Mouse (Mus musculus) neural tube, embryonic 13.5 days (tissue): Measurements from ENCODE around the gene Tinagl1. TPM values are rescaled to one million over a fixed set of nuclear protein-coding genes. Genes with fewer than 3 reads are reported as not detected.

Experiments used
- ATAC-seq: fragments of 200-750 bp; cut with Nextera tagmentation; 2 replicates; pipeline ENCODE4 v1.8.0; 2017; ENCODE audit warnings: low read depth, mild to moderate bottlenecking, moderate TSS enrichment, moderate library complexity
- H3K27ac ChIP-seq: fragments of 300-500 bp; sonication (generic); replicated peaks from 2 replicates; pipeline ENCODE4 v1.5.1; 2015; ENCODE audit warnings: moderate library complexity, mild to moderate bottlenecking, inconsistent platforms
- H3K27me3 ChIP-seq: fragments of 300-500 bp; sonication (generic); 2 replicates; pipeline ENCODE4 v1.6.1; 2015; ENCODE audit warnings: mild to moderate bottlenecking, inconsistent platforms
- H3K36me3 ChIP-seq: fragments of 300-500 bp; sonication (generic); 2 replicates; pipeline ENCODE4 v1.6.1; 2015; ENCODE audit warnings: mild to moderate bottlenecking, inconsistent platforms
- H3K4me1 ChIP-seq: fragments of 300-500 bp; sonication (generic); replicated peaks from 2 replicates; pipeline ENCODE4 v1.6.1; 2015; ENCODE audit warnings: inconsistent platforms
- H3K4me2 ChIP-seq: fragments of 300-500 bp; sonication (generic); 2 replicates; pipeline ENCODE4 v1.6.1; 2015; ENCODE audit warnings: inconsistent platforms, mild to moderate bottlenecking, moderate library complexity
- H3K4me3 ChIP-seq: fragments of 300-500 bp; sonication (generic); 2 replicates; pipeline ENCODE4 v1.5.1; 2015; ENCODE audit warnings: mild to moderate bottlenecking, inconsistent platforms
- H3K9ac ChIP-seq: fragments of 300-500 bp; sonication (generic); 2 replicates; pipeline ENCODE4 v1.6.1; 2015; ENCODE audit warnings: moderate library complexity, mild to moderate bottlenecking, inconsistent platforms
- H3K9me3 ChIP-seq: fragments of 300-500 bp; sonication (generic); 2 replicates; pipeline ENCODE4 v1.6.1; 2016; ENCODE audit warnings: inconsistent platforms
- WGBS: fragments of 180-500 bp; shearing (Covaris S2); methylation state at CpG from one replicate; pipeline ENCODE4 v1.1.7; 2015; 5-methylcytosine and 5-hydroxymethylcytosine counted together
- polyA plus RNA-seq: library from polyadenylated mRNA; unstranded; fragments of >200 nt; fragmentation: Nextera tagmentation; extraction: Ambion mirVana; gene quantifications from 2 replicates; pipeline ENCODE4 v1.2.1, GENCODE M21; 2015

Gene Tinagl1
- polyA plus RNA-seq, 1 experiment from 2014 or later: 4.2 TPM

DNA sequence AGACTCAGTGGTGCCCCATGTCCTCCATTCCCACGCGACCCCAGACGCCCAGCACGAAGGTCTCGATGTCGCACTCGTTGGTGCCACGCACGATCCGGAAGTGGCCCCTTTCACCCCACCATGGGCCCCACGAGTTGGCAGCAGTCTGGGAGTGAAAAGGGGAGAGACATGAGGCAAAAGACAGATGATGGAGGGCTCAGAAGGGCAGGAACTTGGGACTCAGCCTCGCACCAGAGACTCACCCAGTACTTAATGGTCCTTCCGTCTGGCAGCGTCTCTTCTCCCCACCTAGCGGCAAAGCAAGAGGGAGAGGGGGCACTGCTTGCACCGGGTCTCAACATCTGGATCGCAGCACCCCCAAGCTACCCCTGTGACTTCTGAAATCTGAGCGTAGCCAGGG is 8.9 kb downstream of the Tinagl1 start:
- H3K9me3 ChIP-seq: no peaks in the 10 kb centered on the region
- no peak overlapping the region for H3K4me3 ChIP-seq
- no peak overlapping the region for H3K27ac ChIP-seq
- peaks cover 26% of the 10 kb centered on the region for H3K4me1 ChIP-seq
- no peak overlapping the region for H3K4me2 ChIP-seq
- H3K9ac ChIP-seq: no peak overlapping the region
- H3K36me3 ChIP-seq: no peaks in the 10 kb centered on the region
- peaks cover 56% of the 10 kb centered on the region for H3K27me3 ChIP-seq
- ATAC-seq: no peak
- WGBS: 80% methylated on average over 18 of the region's 18 CpGs

DNA sequence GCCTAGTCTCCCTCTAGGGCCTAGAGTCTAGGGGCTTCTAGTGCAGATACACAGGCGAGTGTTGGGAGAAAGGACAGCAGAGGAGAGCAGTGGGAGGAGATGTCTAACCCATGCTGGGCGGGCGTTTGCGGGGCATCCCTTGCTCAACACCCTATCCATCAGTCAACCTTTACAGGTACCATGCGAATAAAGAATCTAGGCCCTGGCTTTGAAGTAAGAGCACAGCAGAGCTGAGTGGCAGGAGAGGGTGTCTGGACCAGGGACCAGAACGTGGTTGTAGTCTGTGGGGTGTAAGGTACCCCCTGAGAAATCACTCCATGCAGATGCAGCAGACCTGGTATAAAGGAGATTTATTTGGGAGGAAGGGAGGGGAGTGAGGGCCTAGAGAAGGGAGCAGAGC is 10.8 kb downstream of the Tinagl1 start:
- WGBS: 69% methylated on average over 6 of the region's 6 CpGs
- Histone ChIP-seq H3K4me2 (no peak overlapping the region), H3K27ac (no peak overlapping the region), H3K9ac (no peak overlapping the region), H3K4me1 (peaks cover 26% of the 10 kb centered on the region), H3K27me3 (peaks cover 63% of the 10 kb centered on the region), H3K36me3 (no peaks in the 10 kb centered on the region), H3K4me3 (no peak overlapping the region), H3K9me3 (no peaks in the 10 kb centered on the region)
- no peak for ATAC-seq

DNA sequence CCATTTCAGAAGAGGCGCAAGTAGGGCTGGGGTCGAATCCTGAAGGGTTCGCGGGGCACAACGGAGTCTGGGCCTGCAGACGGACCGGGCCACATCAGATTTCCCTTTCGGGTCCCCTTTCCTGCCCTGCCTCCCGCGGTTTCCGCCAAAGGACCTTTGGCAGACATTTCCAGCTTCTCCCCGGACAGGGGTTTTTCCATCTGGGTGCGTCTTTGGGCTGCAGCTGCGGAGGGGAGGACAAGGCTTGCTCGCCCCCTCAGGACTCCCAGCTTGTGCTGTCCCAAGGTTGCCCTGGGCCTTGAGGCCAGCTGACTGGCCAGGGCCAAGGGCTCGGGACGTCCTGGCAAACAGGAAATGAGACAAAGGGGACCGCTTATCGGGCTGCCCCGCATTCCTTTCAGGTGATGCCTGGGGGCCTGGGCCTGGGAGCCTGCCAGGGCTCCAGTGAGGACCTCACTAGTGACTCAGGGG is 11.5 kb downstream of the Tinagl1 start:
- WGBS: 8% methylated on average over 20 of the region's 20 CpGs
- peak overlapping the region; percentile 45 for H3K9ac ChIP-seq
- H3K36me3 ChIP-seq: no peaks in the 10 kb centered on the region
- H3K27ac ChIP-seq: no peak overlapping the region
- no peaks in the 10 kb centered on the region for H3K9me3 ChIP-seq
- ATAC-seq: no peak
- 0 out of 2 replicates have a peak overlapping the region, but pooled peaks have one; percentile 3 for H3K4me3 ChIP-seq
- H3K27me3 ChIP-seq: peaks cover 63% of the 10 kb centered on the region
- peaks cover 23% of the 10 kb centered on the region for H3K4me1 ChIP-seq
- peak overlapping the region; percentile 36 for H3K4me2 ChIP-seq

DNA sequence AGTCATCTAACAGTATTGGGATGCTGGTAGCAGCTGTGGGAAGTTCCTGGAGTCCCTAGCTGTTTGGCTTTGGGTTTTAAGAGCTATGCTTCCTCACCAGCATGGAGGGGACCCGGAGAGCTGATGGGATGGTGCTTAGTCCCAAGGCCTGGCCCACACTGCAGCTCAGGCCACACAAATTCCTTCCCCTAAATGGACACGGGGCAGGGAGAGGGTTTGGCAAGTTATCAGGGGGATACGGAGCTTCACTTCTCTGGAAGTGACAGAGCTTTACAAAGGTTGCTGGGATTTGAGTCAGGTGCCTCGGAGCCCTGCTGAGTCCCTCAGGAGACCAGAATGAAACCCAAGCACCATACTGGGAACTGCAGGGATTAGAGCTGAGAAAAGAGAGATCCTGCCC is 13.6 kb downstream of the Tinagl1 start:
- ATAC-seq: no peak
- WGBS: 40% methylated on average over 4 of the region's 4 CpGs
- Histone ChIP-seq H3K9ac (no peak overlapping the region), H3K4me2 (no peak overlapping the region), H3K27ac (no peak overlapping the region), H3K9me3 (no peaks in the 10 kb centered on the region), H3K4me1 (peaks cover 13% of the 10 kb centered on the region), H3K4me3 (no peak overlapping the region), H3K36me3 (no peaks in the 10 kb centered on the region), H3K27me3 (peaks cover 57% of the 10 kb centered on the region)

DNA sequence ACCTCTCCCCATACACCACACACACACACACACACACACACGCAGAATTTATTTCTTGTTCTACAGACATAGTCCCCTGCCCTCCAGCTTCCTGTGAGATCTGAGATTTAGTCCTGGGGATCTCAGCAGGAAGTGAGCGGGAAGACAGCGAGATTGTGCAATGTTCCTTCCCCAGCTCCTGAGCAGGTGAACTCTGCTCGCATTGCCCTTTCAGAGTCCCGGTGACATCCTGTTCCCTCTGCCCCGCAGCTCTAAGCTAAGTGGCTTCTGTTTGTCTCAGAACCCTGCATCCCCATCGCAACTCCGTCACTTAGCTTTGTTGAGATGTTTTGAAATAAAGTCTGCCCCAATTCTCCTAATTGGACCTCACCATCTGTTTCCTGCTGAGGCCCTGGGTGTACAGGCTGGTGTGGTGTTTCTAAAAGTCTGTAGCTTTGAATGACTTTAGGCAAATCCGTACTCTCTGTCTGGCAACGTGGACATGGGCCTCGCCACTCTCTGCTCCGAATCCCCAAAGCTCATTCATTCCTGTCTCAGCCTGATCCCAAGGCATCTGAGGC is 18.0 kb downstream of the Tinagl1 start:
- Histone ChIP-seq H3K36me3 (no peaks in the 10 kb centered on the region), H3K4me1 (no peaks in the 10 kb centered on the region), H3K27ac (no peak overlapping the region), H3K9ac (no peak overlapping the region), H3K4me2 (no peak overlapping the region), H3K27me3 (peaks cover 41% of the 10 kb centered on the region), H3K9me3 (no peaks in the 10 kb centered on the region), H3K4me3 (no peak overlapping the region)
- 80% methylated on average over 12 of the region's 12 CpGs for WGBS
- no peak for ATAC-seq

DNA sequence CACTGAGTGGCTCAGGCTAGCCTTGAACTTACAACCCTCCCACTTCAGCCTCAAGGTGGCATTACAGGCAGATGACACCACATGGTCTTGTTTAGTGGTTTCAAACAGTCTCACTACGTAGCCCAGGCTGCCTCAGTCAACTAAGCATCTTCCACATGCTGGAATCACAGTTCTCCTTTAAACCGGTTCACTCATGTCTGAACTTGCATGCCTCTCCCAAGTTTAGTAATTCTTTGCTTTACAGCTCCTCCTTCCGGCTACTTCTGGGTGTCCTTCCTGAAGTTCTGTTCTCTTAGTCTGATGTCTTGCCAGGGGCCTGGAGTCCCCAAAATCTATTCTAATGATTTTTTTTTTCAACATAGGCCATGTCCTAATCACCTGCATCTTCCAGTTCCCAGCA is 20.7 kb downstream of the Tinagl1 start:
- Histone ChIP-seq H3K4me2 (no peak overlapping the region), H3K9ac (no peak overlapping the region)
- no peak for ATAC-seq

DNA sequence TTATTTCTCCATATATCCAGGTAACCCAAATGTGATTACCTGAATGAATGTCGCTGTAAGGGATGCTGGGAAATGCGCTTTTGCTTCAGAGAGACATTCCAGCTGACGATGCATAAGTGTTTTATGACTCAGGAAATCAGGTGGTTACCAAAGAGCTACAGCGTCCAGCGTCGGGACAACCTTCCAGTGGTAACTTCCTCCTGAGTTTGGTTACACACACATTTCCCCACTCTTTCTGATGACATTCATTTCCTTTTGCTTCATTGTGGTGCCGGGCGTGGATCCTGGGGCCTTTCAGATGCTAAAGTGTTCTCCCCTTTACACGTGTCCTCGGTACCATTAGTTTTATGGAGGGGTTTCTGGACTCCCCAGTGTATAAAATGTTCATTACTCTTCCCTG is 26.5 kb downstream of the Tinagl1 start:
- WGBS: 70% methylated on average over 10 of the region's 10 CpGs
- Histone ChIP-seq H3K9me3 (peaks cover 6% of the 10 kb centered on the region; the same call in 1 of the 2 replicates), H3K4me2 (no peak overlapping the region), H3K9ac (no peak overlapping the region), H3K4me1 (no peaks in the 10 kb centered on the region), H3K4me3 (no peak overlapping the region), H3K27me3 (peaks cover 32% of the 10 kb centered on the region), H3K36me3 (no peaks in the 10 kb centered on the region), H3K27ac (no peak overlapping the region)
- ATAC-seq: no peak

More for the DNA sequence above, 20.7 kb downstream of the Tinagl1 start:
- Histone ChIP-seq H3K27me3 (peaks cover 40% of the 10 kb centered on the region), H3K36me3 (no peaks in the 10 kb centered on the region), H3K27ac (no peak overlapping the region), H3K4me1 (no peaks in the 10 kb centered on the region), H3K4me3 (no peak overlapping the region), H3K9me3 (no peaks in the 10 kb centered on the region)
- WGBS: 81% methylated on average over 3 of the region's 3 CpGs

DNA sequence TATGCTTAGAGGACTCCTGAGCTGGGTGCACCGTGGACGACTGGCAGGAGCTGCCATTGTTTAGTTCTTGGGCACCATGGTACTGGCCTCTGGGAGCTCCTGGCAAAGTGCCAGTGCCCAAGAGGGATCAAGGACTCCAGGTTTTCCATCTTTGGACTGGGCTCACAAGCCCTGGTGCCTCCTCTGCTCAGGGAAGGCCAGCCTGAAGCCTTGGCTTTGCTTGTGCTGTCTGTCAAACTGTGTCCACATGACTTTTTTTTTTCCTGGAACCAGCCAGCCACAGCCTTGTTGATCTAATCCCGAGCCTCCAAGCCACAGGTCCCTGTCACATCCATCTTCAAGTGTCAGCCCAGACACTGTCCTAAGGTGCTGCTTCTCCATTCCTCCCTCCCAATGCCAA is 33.1 kb downstream of the Tinagl1 start:
- no peak overlapping the region for H3K4me3 ChIP-seq
- H3K36me3 ChIP-seq: no peaks in the 10 kb centered on the region
- 56% methylated on average over 3 of the region's 3 CpGs for WGBS
- peaks cover 33% of the 10 kb centered on the region for H3K4me1 ChIP-seq
- H3K27ac ChIP-seq: no peak overlapping the region
- peaks cover 52% of the 10 kb centered on the region for H3K27me3 ChIP-seq
- ATAC-seq: no peak
- H3K4me2 ChIP-seq: no peak overlapping the region
- H3K9me3 ChIP-seq: peaks cover 6% of the 10 kb centered on the region; the same call in 1 of the 2 replicates
- no peak overlapping the region for H3K9ac ChIP-seq

DNA sequence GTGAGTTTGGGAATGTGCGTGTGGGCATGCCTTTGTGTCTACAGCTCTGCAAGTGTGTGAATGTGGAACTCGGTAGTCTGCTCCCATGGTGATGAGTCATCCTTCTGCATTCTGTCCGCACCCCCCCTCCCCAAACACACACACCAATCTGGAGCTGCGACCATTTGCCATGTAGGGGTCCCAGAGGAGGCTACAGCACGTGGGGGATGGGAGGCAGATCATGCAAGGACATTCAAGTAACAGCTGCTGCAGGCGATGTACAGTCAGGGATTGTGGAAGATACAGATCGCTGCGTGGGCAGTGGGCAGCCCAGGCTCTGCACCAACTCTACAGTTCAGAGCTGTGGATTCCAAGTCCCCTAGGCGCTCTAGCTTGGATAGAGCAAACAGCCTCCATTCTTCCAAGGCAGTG is 33.9 kb downstream of the Tinagl1 start:
- H3K36me3 ChIP-seq: no peaks in the 10 kb centered on the region
- peaks cover 33% of the 10 kb centered on the region for H3K4me1 ChIP-seq
- peaks cover 6% of the 10 kb centered on the region; the same call in 1 of the 2 replicates for H3K9me3 ChIP-seq
- H3K27me3 ChIP-seq: peaks cover 53% of the 10 kb centered on the region
- ATAC-seq: peak; percentile 29; the same call in 1 of the 2 replicates
- no peak overlapping the region for H3K9ac ChIP-seq
- no peak overlapping the region; the same call in 1 of the 2 replicates for H3K27ac ChIP-seq
- peak overlapping the region; percentile 24; the same call in 1 of the 2 replicates for H3K4me2 ChIP-seq
- no peak overlapping the region for H3K4me3 ChIP-seq
- WGBS: 38% methylated on average over 9 of the region's 9 CpGs

DNA sequence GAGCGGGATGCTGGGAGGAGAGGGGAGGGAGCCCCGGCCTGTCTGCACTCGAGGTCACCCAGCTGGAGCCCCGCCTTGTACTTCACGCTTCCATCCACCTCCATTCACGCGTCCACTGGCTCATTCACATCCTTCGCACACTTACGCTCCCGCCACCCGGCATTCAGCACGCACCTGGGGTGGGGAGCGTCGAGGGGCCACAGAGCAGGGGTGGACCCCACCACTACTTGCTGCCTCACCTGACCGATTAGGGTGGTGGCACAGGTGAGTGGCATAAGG is 35.8 kb downstream of the Tinagl1 start, which contains the start of gene Hcrtr1:
TSS of gene Hcrtr1 (minus strand) at position 146 of the 279 bp plus-strand sequence.
- H3K27me3 ChIP-seq: peaks cover 53% of the 10 kb centered on the region

DNA sequence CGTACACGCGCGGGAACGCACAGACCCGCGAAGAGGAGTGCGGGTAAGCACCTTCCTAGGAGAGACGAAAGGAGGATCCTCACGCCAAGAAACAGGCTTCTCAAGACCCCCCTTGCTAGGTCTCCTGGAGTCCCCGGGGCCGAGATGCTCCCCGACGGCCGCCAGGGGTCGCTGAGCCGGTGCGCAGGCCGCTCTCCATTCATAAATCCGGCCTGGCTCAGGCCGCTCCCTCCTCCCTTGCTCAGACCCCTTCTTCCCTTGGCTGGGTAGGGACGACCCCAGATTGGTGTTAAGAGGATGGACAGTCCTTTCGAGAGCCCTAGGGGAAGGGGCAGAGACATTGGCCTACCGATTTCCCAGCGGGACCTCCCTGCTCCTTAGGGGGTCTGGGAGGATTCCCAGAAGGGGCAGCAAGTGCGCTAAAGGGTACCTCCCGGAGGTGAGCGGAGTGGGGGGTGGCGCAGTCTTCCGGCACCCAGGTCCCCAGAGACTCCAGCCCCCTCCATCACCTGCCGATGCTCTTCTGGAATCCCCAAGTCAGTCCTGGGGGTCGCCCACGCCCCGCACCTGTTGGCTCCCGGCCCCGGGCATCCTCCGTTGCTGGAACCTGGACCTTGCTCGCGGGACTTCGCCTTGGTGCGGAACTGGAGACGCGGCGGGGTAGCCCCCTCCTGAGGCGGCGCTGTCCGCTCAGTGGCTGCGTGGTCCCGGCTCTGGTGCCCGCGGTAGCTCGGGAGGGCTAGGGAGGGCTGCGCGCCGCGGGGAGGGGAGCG is 36.3 kb downstream of the Tinagl1 start:
- Histone ChIP-seq H3K4me3 (peak overlapping the region; percentile 40), H3K9ac (peak overlapping the region; percentile 70), H3K36me3 (no peaks in the 10 kb centered on the region), H3K9me3 (no peaks in the 10 kb centered on the region), H3K27me3 (peaks cover 53% of the 10 kb centered on the region), H3K27ac (no peak overlapping the region), H3K4me2 (peak overlapping the region; percentile 73), H3K4me1 (peaks cover 33% of the 10 kb centered on the region)
- peak; percentile 71 for ATAC-seq
- under 1% methylated on average over 49 of the region's 57 CpGs for WGBS

More for the DNA sequence above, 35.8 kb downstream of the Tinagl1 start, which contains the start of gene Hcrtr1:
- H3K4me3 ChIP-seq: peak within 1 kb of the TSS; percentile 40
- H3K9me3 ChIP-seq: no peaks in the 10 kb centered on the region
- H3K9ac ChIP-seq: peak within 1 kb of the TSS; percentile 70
- peak within 1 kb of the TSS; percentile 73 for H3K4me2 ChIP-seq
- WGBS: 3% methylated on average over 10 of the region's 15 CpGs
- ATAC-seq: 0 out of 2 replicates have a peak, but pooled peaks have one; percentile 12
- H3K36me3 ChIP-seq: no peaks in the 10 kb centered on the region
- H3K27ac ChIP-seq: no peak within 1 kb of the TSS
- peaks cover 33% of the 10 kb centered on the region for H3K4me1 ChIP-seq

DNA sequence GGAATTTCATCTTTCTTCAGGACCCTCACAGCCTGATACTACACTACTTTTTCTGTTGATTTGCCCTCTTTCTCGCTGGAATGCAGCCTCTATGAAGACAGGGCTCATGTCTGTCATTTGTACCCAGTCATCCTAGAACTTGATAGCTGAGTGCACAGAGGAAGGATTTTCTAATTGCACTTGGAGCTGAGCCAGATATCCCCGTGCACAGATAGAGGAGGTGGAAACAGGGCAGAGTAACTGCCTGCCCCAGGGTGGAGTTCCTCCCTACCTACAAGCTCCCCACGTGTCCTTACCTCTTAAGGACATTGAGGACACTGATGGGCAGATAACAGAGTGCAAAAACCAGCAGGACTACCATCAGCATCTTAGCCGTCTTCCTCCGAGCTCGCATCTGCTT is 41.5 kb downstream of the Tinagl1 start:
- no peak for ATAC-seq
- Histone ChIP-seq H3K9ac (no peak overlapping the region), H3K4me3 (no peak overlapping the region), H3K27me3 (peaks cover 17% of the 10 kb centered on the region), H3K36me3 (no peaks in the 10 kb centered on the region), H3K9me3 (no peaks in the 10 kb centered on the region), H3K27ac (no peak overlapping the region), H3K4me2 (no peak overlapping the region), H3K4me1 (peaks cover 12% of the 10 kb centered on the region)
- 62% methylated on average over 6 of the region's 6 CpGs for WGBS
